Mouse (Mus musculus) embryonic facial prominence, embryonic 13.5 days (tissue): ENCODE measurements around the gene Sh3tc1. TPM values are rescaled to one million over a fixed set of nuclear protein-coding genes. Genes with fewer than 3 reads are reported as not detected.

Source experiments
- ATAC-seq: fragments of 200-750 bp; cut with Nextera tagmentation; 2 replicates; pipeline ENCODE4 v1.8.0; 2017; ENCODE audit warnings: low read depth; ENCODE audit not compliant: insufficient number of reproducible peaks, insufficient read depth, low FRiP score, low TSS enrichment
- H3K27ac ChIP-seq: fragments of 300-500 bp; sonication (generic); 2 replicates; pipeline ENCODE4 v1.5.1; 2015; ENCODE audit warnings: moderate library complexity, mild to moderate bottlenecking, inconsistent platforms
- H3K27me3 ChIP-seq: fragments of 300-500 bp; sonication (generic); 2 replicates; pipeline ENCODE4 v1.6.1; 2015; ENCODE audit warnings: mild to moderate bottlenecking, inconsistent platforms
- H3K36me3 ChIP-seq: fragments of 300-500 bp; sonication (generic); 2 replicates; pipeline ENCODE4 v1.6.1; 2015; ENCODE audit warnings: mild to moderate bottlenecking, inconsistent platforms
- H3K4me1 ChIP-seq: fragments of 300-500 bp; sonication (generic); 2 replicates; pipeline ENCODE4 v1.6.1; 2015; ENCODE audit warnings: inconsistent platforms
- H3K4me2 ChIP-seq: fragments of 300-500 bp; sonication (generic); 2 replicates; pipeline ENCODE4 v1.6.1; 2015; ENCODE audit warnings: moderate library complexity, mild to moderate bottlenecking, inconsistent platforms
- H3K4me3 ChIP-seq: fragments of 300-500 bp; sonication (generic); 2 replicates; pipeline ENCODE4 v1.5.1; 2015; ENCODE audit warnings: mild to moderate bottlenecking, inconsistent platforms
- H3K9ac ChIP-seq: fragments of 300-500 bp; sonication (generic); 2 replicates; pipeline ENCODE4 v1.6.1; 2015; ENCODE audit warnings: mild to moderate bottlenecking, inconsistent platforms
- H3K9me3 ChIP-seq: fragments of 300-500 bp; sonication (generic); 2 replicates; pipeline ENCODE4 v1.6.1; 2016; ENCODE audit warnings: inconsistent platforms
- WGBS: fragments of 180-500 bp; shearing (Covaris S2); methylation state at CpG from one replicate; pipeline ENCODE4 v1.1.7; 2015; ENCODE audit warnings: mixed read lengths; 5-methylcytosine and 5-hydroxymethylcytosine counted together
- polyA plus RNA-seq: library from polyadenylated mRNA; unstranded; fragments of >200 nt; fragmentation: Nextera tagmentation; extraction: Ambion mirVana; gene quantifications from 2 replicates; pipeline ENCODE4 v1.2.1, GENCODE M21; 2015

The Sh3tc1 gene
- polyA plus RNA-seq, 1 experiment from 2014 or later, result 6.5 TPM

DNA sequence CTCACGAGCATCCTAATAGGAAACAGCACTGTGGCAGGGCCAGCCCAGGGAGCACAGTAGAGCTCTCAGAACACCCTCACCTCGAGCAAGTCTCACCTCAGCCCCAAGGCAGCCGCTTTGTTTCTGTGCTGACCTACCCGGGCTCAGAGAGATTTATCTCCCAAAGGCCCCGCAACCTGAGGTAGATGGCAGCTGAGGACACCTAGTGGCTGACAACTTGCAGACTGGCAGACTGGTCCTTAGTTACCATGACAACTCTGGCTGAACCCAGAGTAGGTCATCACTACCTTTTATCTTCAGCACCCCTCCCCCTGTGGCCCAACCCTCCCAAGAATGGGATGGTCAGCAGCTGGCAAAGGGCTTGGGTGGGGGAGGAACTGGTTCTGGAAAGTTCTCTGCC is 44.0 kb downstream of the Sh3tc1 start:
- no peak overlapping the region for H3K4me3 ChIP-seq
- H3K27ac ChIP-seq, result no peak overlapping the region
- H3K9me3 ChIP-seq, result no peaks in the 10 kb centered on the region
- H3K27me3 ChIP-seq, result no peaks in the 10 kb centered on the region
- H3K4me2 ChIP-seq, result no peak overlapping the region
- no peak overlapping the region for H3K9ac ChIP-seq
- no peak for ATAC-seq
- H3K4me1 ChIP-seq, result 0 out of 2 replicates have a peak, but pooled peaks cover 2% of the 10 kb centered on the region
- no peaks in the 10 kb centered on the region for H3K36me3 ChIP-seq
- 29% methylated on average over 5 of the region's 5 CpGs for WGBS

DNA sequence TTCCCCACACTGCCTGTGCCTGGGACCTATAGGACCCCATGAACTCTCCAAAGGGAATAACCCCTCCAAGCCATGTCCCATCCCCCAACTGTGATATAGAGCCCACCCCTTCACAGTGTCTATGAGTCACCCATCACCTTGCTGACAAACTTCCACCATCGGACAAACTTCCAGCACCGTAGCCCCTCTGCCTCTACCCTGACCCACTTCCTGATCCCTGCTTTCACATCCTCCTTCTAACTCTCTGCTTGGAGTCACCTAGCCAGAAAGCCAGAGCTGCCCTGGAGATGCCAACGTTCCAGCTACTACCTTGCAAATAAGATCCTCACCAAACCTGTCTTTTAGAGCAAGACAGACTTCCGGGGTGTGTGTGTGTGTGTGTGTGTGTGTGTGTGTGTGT is 46.1 kb downstream of the Sh3tc1 start:
- 77% methylated on average over 4 of the region's 4 CpGs for WGBS
- Histone ChIP-seq H3K36me3 (no peaks in the 10 kb centered on the region), H3K27me3 (no peaks in the 10 kb centered on the region), H3K4me2 (no peak overlapping the region), H3K9ac (no peak overlapping the region), H3K4me1 (peaks cover 11% of the 10 kb centered on the region), H3K27ac (no peak overlapping the region), H3K9me3 (no peaks in the 10 kb centered on the region), H3K4me3 (no peak overlapping the region)
- ATAC-seq, result no peak

DNA sequence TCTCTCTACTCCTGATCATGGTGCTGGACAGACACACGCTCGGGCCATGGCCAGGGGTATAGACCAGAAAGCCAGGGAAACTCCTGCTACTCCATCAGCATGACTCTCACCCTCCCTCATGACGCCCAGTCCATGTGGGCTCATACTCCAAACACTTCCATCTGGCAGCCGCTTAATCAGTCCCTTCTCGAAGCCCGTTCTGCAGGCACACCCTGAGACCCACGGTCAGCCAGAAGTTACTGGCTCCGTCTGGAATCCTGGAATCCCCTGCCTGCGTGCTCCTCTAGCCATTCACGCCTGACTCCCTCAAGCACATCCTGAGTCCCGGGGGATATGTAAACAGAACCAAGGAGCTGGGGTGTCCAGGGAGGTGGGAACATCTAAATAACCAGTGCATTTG is 48.5 kb downstream of the Sh3tc1 start:
- Histone ChIP-seq H3K27me3 (no peaks in the 10 kb centered on the region), H3K9ac (no peak overlapping the region), H3K4me1 (peaks cover 25% of the 10 kb centered on the region), H3K36me3 (no peaks in the 10 kb centered on the region), H3K4me2 (no peak overlapping the region), H3K4me3 (no peak overlapping the region), H3K27ac (no peak overlapping the region), H3K9me3 (no peaks in the 10 kb centered on the region)
- 58% methylated on average over 11 of the region's 11 CpGs for WGBS
- ATAC-seq, result no peak

DNA sequence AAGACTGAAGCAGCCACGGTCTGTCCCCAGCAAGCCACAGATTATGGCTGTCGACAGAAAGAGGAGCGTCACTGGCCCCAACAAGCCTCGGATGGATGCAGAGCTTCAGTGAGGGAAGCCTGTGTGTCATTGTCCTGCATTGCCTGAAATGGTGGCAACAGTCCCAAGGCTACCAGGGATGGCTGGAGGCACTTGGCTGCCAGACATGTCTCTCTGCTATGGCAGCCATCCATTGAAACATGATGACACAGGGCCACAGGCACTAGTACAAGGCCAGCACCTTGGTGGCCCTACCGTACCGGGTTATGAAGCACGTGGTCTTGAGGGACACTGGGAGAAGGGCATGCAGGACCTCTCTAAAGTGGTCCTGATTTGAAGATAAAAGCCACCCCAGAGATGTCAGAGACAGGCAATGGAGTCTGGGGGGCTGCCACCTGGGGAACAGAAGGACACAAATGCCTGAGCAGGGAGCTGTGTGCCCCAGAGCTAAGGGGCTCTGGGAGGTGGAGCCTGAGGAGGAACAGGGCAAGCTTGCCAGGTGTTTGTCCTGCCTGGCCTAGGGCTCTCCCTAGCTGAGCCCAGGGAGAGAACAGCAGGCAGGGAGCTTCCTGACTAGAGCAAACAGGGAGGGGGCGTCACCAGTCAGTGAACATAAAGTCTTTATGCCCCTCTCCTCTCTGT is 49.2 kb downstream of the Sh3tc1 start:
- Histone ChIP-seq H3K9me3 (no peaks in the 10 kb centered on the region), H3K27ac (no peak overlapping the region), H3K4me2 (no peak overlapping the region), H3K9ac (no peak overlapping the region), H3K4me1 (peaks cover 26% of the 10 kb centered on the region), H3K36me3 (no peaks in the 10 kb centered on the region), H3K27me3 (no peaks in the 10 kb centered on the region), H3K4me3 (no peak overlapping the region)
- ATAC-seq, result no peak
- WGBS, result 80% methylated on average over 8 of the region's 8 CpGs

DNA sequence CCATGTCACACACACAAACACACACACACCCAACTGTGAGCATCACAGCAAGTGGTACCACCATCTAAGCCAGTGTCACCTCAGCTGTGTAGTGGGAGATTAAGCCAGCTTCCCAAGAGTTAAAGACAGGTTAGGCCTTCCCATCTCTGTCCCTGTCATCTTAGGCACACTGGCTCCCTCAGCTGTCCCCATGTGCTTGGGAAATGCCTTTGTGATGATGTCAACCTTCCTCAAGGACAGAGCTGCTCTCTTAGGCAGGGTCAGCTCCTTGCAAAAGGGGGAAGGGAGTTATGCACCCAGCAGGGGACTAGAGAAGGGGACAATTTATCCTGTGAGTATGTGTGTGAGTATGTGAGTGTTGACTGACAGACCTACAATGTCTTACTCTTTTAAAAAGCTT is 50.4 kb downstream of the Sh3tc1 start:
- Histone ChIP-seq H3K9me3 (no peaks in the 10 kb centered on the region), H3K4me1 (peaks cover 26% of the 10 kb centered on the region), H3K27me3 (no peaks in the 10 kb centered on the region), H3K4me3 (no peak overlapping the region), H3K4me2 (no peak overlapping the region), H3K27ac (no peak overlapping the region), H3K36me3 (no peaks in the 10 kb centered on the region), H3K9ac (no peak overlapping the region)
- no peak for ATAC-seq

DNA sequence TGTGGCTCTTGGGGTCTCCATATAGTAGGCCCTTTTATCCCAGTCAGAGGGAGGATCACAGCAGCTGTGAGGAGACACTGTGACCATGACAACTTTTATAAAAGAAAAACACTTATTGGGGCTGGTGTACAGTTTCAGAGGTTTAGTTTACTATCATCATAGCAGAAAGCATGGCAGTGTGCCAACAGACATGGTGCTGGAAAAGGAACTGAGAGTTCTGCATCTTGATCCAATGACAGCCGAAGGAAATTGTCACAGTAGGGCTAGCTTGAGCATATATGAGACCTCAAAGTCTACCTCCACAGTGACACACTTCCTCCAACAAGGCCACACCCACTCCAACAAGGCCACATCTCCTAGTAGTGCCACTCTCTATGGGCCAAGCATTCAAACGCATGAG is 50.9 kb downstream of the Sh3tc1 start:
- 77% methylated on average over 2 of the region's 2 CpGs for WGBS
- ATAC-seq, result no peak
- H3K27me3 ChIP-seq, result no peaks in the 10 kb centered on the region

DNA sequence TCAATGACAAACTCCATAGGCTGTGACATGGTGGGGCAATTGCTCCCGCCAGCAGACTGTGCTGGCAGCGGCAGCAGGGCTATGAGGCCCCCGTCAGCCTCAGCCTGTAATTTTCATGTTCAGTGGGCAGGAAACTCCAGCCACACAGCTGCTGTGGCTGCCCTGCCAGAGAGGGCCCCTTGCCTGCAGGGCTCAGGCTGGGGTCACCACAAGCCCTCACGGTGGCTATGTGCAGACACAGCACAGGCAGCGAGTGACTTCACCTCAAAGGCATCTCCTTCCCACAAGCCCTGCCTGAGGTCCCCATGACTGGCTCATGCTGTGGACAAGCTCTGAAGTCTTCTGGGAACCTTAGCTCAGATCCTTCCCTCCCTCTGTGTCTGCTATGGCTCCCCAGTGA is 52.7 kb downstream of the Sh3tc1 start:
- no peak overlapping the region for H3K4me3 ChIP-seq
- ATAC-seq, result 0 out of 2 replicates have a peak, but pooled peaks have one; percentile 48
- H3K4me1 ChIP-seq, result peaks cover 28% of the 10 kb centered on the region
- no peaks in the 10 kb centered on the region for H3K36me3 ChIP-seq
- WGBS, result 45% methylated on average over 5 of the region's 5 CpGs
- no peak overlapping the region for H3K4me2 ChIP-seq
- H3K27me3 ChIP-seq, result no peaks in the 10 kb centered on the region
- no peaks in the 10 kb centered on the region for H3K9me3 ChIP-seq
- H3K27ac ChIP-seq, result no peak overlapping the region; the same call in 1 of the 2 replicates
- no peak overlapping the region for H3K9ac ChIP-seq

More for the DNA sequence above, 50.9 kb downstream of the Sh3tc1 start:
- Histone ChIP-seq H3K27ac (no peak overlapping the region), H3K36me3 (no peaks in the 10 kb centered on the region), H3K4me2 (no peak overlapping the region), H3K9me3 (no peaks in the 10 kb centered on the region), H3K9ac (no peak overlapping the region), H3K4me1 (peaks cover 28% of the 10 kb centered on the region), H3K4me3 (no peak overlapping the region)

DNA sequence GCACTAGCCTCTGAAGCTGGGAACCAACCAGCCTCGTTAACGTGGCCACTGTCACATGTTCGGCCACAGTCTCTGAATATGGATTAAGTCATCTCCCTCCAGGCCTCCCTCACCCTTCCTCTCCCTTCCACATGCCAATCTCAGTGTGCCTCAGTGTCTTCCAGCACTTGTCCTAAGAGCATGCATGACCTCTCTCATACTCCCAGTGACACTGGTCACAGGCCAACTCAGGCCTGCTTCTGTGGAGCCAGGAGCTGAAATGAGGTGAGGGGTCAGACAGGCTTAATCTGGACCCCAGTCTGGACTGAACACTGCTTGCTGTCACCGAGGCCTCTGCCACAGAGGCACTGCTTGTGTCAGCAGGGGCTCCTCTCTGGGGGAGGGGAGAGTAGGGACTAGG is 53.5 kb downstream of the Sh3tc1 start:
- peaks cover 27% of the 10 kb centered on the region for H3K4me1 ChIP-seq
- H3K4me3 ChIP-seq, result no peak overlapping the region
- no peak for ATAC-seq
- no peak overlapping the region for H3K9ac ChIP-seq
- peaks cover 2% of the 10 kb centered on the region; the same call in 1 of the 2 replicates for H3K27me3 ChIP-seq
- H3K36me3 ChIP-seq, result no peaks in the 10 kb centered on the region
- H3K27ac ChIP-seq, result no peak overlapping the region
- H3K9me3 ChIP-seq, result no peaks in the 10 kb centered on the region
- WGBS, result 73% methylated on average over 4 of the region's 4 CpGs
- H3K4me2 ChIP-seq, result no peak overlapping the region

DNA sequence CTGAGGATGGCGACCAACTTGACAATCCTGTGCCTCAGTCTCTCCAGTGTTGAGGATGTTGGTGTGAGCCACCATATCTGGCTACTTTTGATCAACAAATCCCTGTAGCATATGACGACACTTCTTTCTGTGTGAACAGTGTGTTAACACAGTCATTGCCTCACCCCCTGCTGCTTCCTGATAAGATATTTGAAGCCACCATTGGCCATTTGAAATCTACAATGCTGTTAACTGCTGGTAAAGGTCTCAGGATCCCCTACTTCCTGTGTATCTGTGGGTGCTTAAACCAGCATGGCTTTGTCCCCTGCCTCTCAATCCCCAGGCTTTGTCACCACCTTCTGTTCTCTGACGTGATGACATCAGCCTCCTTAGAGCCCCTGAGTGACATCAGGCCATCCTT is 54.7 kb downstream of the Sh3tc1 start:
- no peak overlapping the region for H3K9ac ChIP-seq
- WGBS, result 75% methylated on average over 3 of the region's 3 CpGs
- no peaks in the 10 kb centered on the region for H3K36me3 ChIP-seq

DNA sequence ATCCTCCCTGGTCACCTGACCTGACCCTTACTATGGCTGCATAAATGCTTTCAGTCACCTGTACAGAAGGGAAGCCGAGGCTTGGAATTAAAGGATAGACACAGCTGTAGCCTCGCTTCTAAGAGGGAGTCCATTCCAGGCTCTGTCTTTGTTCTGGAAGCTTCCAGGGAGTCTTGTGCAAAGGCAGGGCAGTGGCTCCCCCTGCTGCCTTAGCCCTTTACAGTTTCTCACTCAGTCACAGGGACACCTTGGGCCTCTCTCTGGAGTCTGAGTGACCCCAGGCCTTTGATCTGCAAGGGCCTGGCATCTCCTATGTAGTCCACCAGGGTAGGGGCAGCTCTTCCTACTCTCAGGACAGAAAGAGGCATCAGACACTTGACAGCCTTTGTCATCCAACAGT is 58.8 kb downstream of the Sh3tc1 start:
- Histone ChIP-seq H3K9me3 (no peaks in the 10 kb centered on the region), H3K4me2 (no peak overlapping the region), H3K4me3 (no peak overlapping the region), H3K36me3 (no peaks in the 10 kb centered on the region), H3K27me3 (peaks cover 47% of the 10 kb centered on the region), H3K27ac (no peak overlapping the region), H3K4me1 (peaks cover 12% of the 10 kb centered on the region), H3K9ac (no peak overlapping the region)
- 57% methylated on average over 2 of the region's 2 CpGs for WGBS
- ATAC-seq, result no peak

More for the DNA sequence above, 54.7 kb downstream of the Sh3tc1 start:
- no peaks in the 10 kb centered on the region for H3K9me3 ChIP-seq
- H3K4me1 ChIP-seq, result peaks cover 26% of the 10 kb centered on the region
- peaks cover 13% of the 10 kb centered on the region for H3K27me3 ChIP-seq
- no peak overlapping the region for H3K4me2 ChIP-seq
- H3K4me3 ChIP-seq, result no peak overlapping the region
- no peak for ATAC-seq
- no peak overlapping the region for H3K27ac ChIP-seq

DNA sequence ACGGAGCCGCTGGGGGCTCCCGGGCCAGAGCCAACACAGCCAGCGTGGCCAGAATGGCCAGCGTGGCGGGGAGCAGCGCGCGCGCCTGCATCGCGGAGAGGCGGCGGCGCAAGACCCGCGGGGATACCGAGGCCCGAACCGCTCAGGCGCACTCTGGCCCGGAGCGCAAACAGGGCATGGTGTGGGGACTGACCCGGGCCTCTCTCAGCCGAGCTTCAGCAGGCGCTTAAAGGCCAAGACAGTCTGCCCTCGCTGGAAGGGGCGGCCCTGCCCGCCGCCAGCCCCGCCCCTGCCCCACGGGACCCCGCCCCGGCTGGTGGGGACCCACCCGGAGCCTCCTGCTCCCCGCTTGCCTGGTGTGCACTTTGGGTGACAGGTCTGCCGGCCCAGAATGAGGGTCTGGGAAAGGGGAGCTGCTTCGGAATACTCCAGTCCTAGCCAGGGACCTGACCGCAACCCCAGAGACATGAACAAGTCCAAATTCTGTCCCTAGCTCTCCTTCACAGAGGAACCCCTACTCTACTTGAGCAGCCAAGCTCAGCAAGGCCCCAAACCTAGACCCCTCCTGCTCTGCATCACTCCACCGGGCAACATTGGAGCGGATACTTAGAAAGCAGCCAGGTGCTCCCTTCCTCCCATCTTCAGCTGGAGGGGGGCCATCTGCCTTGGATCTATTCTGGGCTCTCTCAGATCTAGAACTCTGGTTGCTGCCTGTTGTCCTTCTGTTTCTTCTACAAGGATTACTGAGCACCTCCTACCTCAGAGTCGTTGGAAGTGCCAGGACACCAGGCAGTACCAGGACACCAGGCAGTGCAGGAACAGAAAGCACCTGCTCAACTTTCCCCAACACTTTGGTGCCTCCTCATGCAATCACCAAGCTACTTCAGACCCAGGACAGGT is 60.3 kb downstream of the Sh3tc1 start, which contains the start of gene Htra3:
Htra3 (minus strand) TSS at position 527 of the 900 bp plus-strand sequence.
- Histone ChIP-seq H3K4me2 (peak within 1 kb of the TSS; percentile 96), H3K9me3 (no peaks in the 10 kb centered on the region), H3K27ac (no peak within 1 kb of the TSS), H3K36me3 (no peaks in the 10 kb centered on the region), H3K4me3 (peak within 1 kb of the TSS; percentile 56), H3K9ac (peak within 1 kb of the TSS; percentile 76), H3K4me1 (peaks cover 12% of the 10 kb centered on the region), H3K27me3 (peaks cover 47% of the 10 kb centered on the region)
- WGBS, result 9% methylated on average over 38 of the region's 42 CpGs
- no peak for ATAC-seq

DNA sequence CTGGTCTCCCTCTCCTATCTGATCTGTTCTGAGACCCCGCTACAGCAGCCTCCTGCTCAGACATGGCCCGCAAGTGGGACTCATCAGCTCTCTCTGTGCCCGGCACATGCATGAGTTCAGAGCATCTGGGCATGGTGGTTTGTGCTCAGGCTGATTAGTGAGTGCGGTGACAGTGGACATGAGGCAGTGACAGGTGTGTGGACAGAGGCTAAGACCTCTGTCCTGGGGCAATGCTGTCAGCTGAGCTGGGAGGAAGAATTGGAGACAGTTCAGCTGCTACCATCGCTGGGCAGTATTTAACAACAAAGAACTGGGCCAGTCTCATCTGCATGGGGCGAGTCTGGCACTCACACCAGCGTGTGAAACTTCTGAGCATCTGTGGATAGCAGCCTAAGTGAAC is 62.8 kb downstream of the Sh3tc1 start:
- no peak overlapping the region for H3K4me2 ChIP-seq
- peaks cover 47% of the 10 kb centered on the region for H3K27me3 ChIP-seq
- H3K27ac ChIP-seq, result no peak overlapping the region
- WGBS, result 82% methylated on average over 7 of the region's 7 CpGs
- H3K36me3 ChIP-seq, result no peaks in the 10 kb centered on the region
- peaks cover 29% of the 10 kb centered on the region for H3K4me1 ChIP-seq
- no peak overlapping the region for H3K4me3 ChIP-seq
- ATAC-seq, result no peak
- no peaks in the 10 kb centered on the region for H3K9me3 ChIP-seq
- H3K9ac ChIP-seq, result no peak overlapping the region
